Mouse (Mus musculus) lung, postnatal 0 days (tissue): ENCODE data around the gene Mpv17.

ENCODE experiments used
- CTCF ChIP-seq: IDR thresholded peaks from 2 replicates; pipeline ENCODE4 v1.5.1; 2016; ENCODE audit warnings: antibody characterized with exemption, mild to moderate bottlenecking
- EP300 ChIP-seq: IDR thresholded peaks from 2 replicates; pipeline ENCODE4 v1.6.1; 2016; ENCODE audit warnings: antibody characterized with exemption, mild to moderate bottlenecking, control low read depth

DNA sequence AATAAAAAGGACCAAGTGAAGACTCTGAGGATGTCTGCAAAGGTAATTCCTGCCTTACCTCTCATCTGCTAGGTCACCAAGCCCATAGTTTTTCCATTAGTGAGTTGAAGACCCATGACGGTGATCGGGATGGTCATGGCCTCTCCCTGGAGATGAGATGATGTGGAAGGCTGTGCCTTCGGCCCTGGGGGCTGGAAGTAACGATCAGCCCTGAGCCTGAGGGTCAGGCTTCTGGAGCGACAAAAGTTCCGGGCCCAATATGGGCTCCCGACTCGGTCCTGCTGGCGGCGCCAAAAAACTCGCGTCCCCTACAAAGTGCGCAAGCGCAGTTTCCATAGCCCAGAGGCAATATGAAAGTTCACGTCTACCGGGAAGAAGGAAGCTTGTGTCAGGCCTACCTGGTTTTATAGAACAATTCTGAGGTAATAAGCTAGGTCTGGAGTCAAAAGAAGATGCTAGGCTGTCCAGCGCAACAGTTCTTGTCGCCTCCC lies 46.0 kb downstream of the Mpv17 start, which contains the start of gene Slc30a3:
- TF ChIP-seq CTCF (no peak), EP300 (no peak)
